Mouse (Mus musculus) embryonic facial prominence, embryonic 10.5 days (tissue): ENCODE measurements around the gene Bicral. TPM values are rescaled to one million over a fixed set of nuclear protein-coding genes. Genes with fewer than 3 reads are reported as not detected.
"Not testable (repeated sequence)": the region's sequence is repeated elsewhere in the genome, so short reads cannot be mapped to it uniquely, and the experiment has no call there.

Source experiments
- DNase-seq: peaks from one replicate; pipeline ENCODE4 v3.0.0-alpha.2; 2017; ENCODE audit warnings: low spot score
- H3K27ac ChIP-seq: fragments of 300-500 bp; sonication (generic); replicated peaks from 2 replicates; pipeline ENCODE4 v1.5.1; 2016; ENCODE audit warnings: mild to moderate bottlenecking
- H3K27me3 ChIP-seq: fragments of 300-500 bp; sonication (generic); replicated peaks from 2 replicates; pipeline ENCODE4 v1.6.1; 2016; ENCODE audit warnings: low read depth, mild to moderate bottlenecking; ENCODE audit not compliant: poor library complexity, severe bottlenecking
- H3K36me3 ChIP-seq: fragments of 300-500 bp; sonication (generic); replicated peaks from 2 replicates; pipeline ENCODE4 v1.6.1; 2016; ENCODE audit warnings: mild to moderate bottlenecking, moderate library complexity
- H3K4me1 ChIP-seq: fragments of 300-500 bp; sonication (generic); 2 replicates; pipeline ENCODE4 v1.6.1; 2016
- H3K4me3 ChIP-seq: fragments of 300-500 bp; sonication (generic); 2 replicates; pipeline ENCODE4 v1.5.1; 2016; ENCODE audit warnings: mild to moderate bottlenecking, moderate library complexity
- H3K9me3 ChIP-seq: fragments of 300-500 bp; sonication (generic); 2 replicates; pipeline ENCODE4 v1.6.1; 2016; ENCODE audit warnings: mild to moderate bottlenecking
- WGBS: fragments of 180-500 bp; shearing (Covaris S2); methylation state at CpG from one replicate; pipeline ENCODE4 v1.1.7; 2016; 5-methylcytosine and 5-hydroxymethylcytosine counted together
- polyA plus RNA-seq: library from polyadenylated mRNA; unstranded; fragments of >200 nt; fragmentation: Nextera tagmentation; extraction: Ambion mirVana; gene quantifications from 2 replicates; pipeline ENCODE4 v1.2.1, GENCODE M21; 2016

The Bicral gene
- polyA plus RNA-seq, 1 experiment from 2014 or later = 3.0 TPM

DNA sequence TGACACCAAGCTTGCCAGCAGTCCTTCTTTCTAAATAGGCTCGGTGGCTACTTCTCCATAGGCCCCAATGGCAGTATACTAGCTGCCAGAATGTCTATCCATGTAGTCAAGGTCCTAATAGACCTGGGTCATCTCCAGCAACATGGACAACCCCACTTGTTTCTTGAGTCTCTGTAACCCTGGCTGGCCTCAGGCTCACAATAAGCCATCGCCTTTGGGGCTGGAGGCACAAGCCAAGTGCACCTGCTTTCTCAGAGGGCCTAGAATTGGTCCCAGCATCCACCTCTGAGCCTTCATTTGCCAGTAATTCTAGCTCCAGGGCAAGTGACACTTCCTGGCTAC is 84.2 kb downstream of the Bicral start:
- H3K27ac ChIP-seq = no peak overlapping the region

GRCm38 (mm10) chr17:46773278-46774130 is 84.8 kb downstream of the Bicral start:
- WGBS = 12% methylated on average over 20 of the region's 20 CpGs
- peak; percentile 40 for DNase-seq
- Histone ChIP-seq H3K27me3 (no peaks in the 10 kb centered on the region), H3K9me3 (no peaks in the 10 kb centered on the region), H3K27ac (peak overlapping the region; percentile 89), H3K36me3 (peaks cover 46% of the 10 kb centered on the region), H3K4me1 (peaks cover 23% of the 10 kb centered on the region), H3K4me3 (peak overlapping the region; percentile 77)

More for the DNA sequence above, 84.2 kb downstream of the Bicral start:
- peaks cover 52% of the 10 kb centered on the region for H3K36me3 ChIP-seq
- 42% methylated on average over 2 of the region's 2 CpGs for WGBS
- H3K27me3 ChIP-seq = no peaks in the 10 kb centered on the region
- H3K4me3 ChIP-seq = peak overlapping the region; percentile 77
- H3K9me3 ChIP-seq = no peaks in the 10 kb centered on the region
- peaks cover 23% of the 10 kb centered on the region for H3K4me1 ChIP-seq
- no peak for DNase-seq

- Histone ChIP-seq H3K27me3 (no peaks in the 10 kb centered on the region), H3K4me1 (peaks cover 28% of the 10 kb centered on the region), H3K4me3 (peak within 1 kb of the TSS; percentile 77), H3K36me3 (peaks cover 37% of the 10 kb centered on the region), H3K9me3 (no peaks in the 10 kb centered on the region), H3K27ac (peak within 1 kb of the TSS; percentile 89)
- peak; percentile 89 for DNase-seq
- WGBS = under 1% methylated on average over 50 of the region's 50 CpGs
These were observed 85.6 kb downstream of the Bicral start, which contains the start of gene 2310039H08Rik for GRCm38 (mm10) chr17:46772404-46773277. Gene 2310039H08Rik (plus strand): TSS chr17:46772635.

DNA sequence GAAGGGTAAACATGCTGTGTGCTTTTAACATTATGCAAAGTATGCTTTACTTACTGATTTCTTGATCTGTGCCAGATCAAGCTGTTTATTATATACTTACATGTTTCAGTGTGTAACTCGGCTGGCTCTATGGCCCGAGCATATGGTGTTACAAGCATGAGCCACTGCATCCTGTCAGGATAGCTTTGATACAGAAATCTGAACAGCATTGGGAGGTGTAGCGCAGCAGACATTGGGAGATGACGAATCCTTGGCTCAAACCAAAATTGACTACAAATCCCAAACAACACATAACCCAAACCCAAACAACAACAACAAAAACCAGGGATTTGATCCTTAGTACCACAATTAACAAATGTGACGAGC is 86.3 kb downstream of the Bicral start:
- Histone ChIP-seq H3K27ac (peak overlapping the region; percentile 89), H3K27me3 (no peaks in the 10 kb centered on the region), H3K4me1 (peaks cover 29% of the 10 kb centered on the region), H3K36me3 (peaks cover 31% of the 10 kb centered on the region), H3K9me3 (no peaks in the 10 kb centered on the region), H3K4me3 (peak overlapping the region; percentile 77)
- WGBS = 12% methylated on average over 5 of the region's 5 CpGs
- DNase-seq = no peak

- DNase-seq = no peak
- peaks cover 29% of the 10 kb centered on the region for H3K4me1 ChIP-seq
- peak overlapping the region; percentile 89; the same call in 1 of the 2 replicates for H3K27ac ChIP-seq
- peak overlapping the region; percentile 77 for H3K4me3 ChIP-seq
- H3K27me3 ChIP-seq = no peaks in the 10 kb centered on the region
- H3K36me3 ChIP-seq = peaks cover 27% of the 10 kb centered on the region
- 66% methylated on average over 17 of the region's 17 CpGs for WGBS
- no peaks in the 10 kb centered on the region for H3K9me3 ChIP-seq
These were observed 86.7 kb downstream of the Bicral start for GRCm38 (mm10) chr17:46771616-46772015.

GRCm38 (mm10) chr17:46771025-46771424 is 87.3 kb downstream of the Bicral start:
- Histone ChIP-seq H3K36me3 (peaks cover 21% of the 10 kb centered on the region), H3K27ac (no peak overlapping the region), H3K4me1 (peaks cover 29% of the 10 kb centered on the region), H3K9me3 (no peaks in the 10 kb centered on the region), H3K27me3 (no peaks in the 10 kb centered on the region), H3K4me3 (no peak overlapping the region)
- WGBS = 86% methylated on average over 4 of the region's 4 CpGs
- no peak for DNase-seq

DNA sequence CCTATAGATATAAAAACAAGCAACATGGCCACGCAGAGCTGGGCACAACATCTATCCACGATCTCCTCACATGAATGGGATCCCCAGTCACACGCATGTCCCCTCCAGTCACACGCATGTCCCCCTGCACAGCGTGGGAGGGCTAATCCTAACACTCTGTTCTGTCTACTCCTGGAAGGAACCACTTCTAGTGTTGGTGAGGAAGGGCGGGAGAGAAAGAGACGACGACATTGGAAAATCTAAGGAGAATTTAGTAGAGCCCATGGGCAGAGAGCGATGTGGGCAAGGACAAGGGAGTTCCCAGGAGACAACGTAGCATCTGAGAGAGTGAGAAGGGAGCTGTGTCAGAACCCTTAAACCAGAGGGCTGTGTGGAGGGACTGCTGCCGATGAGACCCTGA is 87.7 kb downstream of the Bicral start:
- 89% methylated on average over 11 of the region's 11 CpGs for WGBS
- H3K36me3 ChIP-seq = peaks cover 16% of the 10 kb centered on the region
- no peak overlapping the region for H3K4me3 ChIP-seq
- H3K27ac ChIP-seq = no peak overlapping the region
- DNase-seq = no peak
- H3K9me3 ChIP-seq = no peaks in the 10 kb centered on the region
- peaks cover 29% of the 10 kb centered on the region for H3K4me1 ChIP-seq
- H3K27me3 ChIP-seq = no peaks in the 10 kb centered on the region

GRCm38 (mm10) chr17:46767868-46768267 is 90.4 kb downstream of the Bicral start:
- peak; percentile 27 for DNase-seq

DNA sequence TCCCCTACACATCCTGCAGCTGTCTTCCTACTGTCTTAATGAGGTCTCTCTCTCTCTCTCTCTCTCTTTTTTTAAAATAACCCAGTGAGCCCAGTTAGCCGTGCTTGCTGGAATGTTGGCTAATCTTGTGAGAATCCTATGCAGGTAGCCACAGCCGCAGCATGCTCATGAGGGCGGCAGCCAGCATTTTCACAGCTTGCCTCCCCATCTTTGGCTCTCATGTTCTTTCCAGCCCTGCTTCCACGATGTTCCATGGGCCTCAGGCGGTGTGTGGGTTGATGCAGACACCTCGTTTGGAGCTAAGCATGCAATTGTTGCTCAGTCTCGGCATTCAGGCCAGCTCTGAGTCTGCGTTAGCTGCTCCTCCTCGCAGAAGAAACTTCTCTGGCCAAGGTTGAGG is 93.4 kb downstream of the Bicral start:
- 76% methylated on average over 9 of the region's 9 CpGs for WGBS
- DNase-seq = not testable (repeated sequence)

More at GRCm38 (mm10) chr17:46767868-46768267, 90.4 kb downstream of the Bicral start:
- H3K4me1 ChIP-seq = peaks cover 19% of the 10 kb centered on the region
- no peaks in the 10 kb centered on the region for H3K9me3 ChIP-seq
- 47% methylated on average over 8 of the region's 8 CpGs for WGBS
- H3K27ac ChIP-seq = peak overlapping the region; percentile 45; the same call in 1 of the 2 replicates
- no peaks in the 10 kb centered on the region for H3K27me3 ChIP-seq
- H3K36me3 ChIP-seq = no peaks in the 10 kb centered on the region
- no peak overlapping the region for H3K4me3 ChIP-seq

DNA sequence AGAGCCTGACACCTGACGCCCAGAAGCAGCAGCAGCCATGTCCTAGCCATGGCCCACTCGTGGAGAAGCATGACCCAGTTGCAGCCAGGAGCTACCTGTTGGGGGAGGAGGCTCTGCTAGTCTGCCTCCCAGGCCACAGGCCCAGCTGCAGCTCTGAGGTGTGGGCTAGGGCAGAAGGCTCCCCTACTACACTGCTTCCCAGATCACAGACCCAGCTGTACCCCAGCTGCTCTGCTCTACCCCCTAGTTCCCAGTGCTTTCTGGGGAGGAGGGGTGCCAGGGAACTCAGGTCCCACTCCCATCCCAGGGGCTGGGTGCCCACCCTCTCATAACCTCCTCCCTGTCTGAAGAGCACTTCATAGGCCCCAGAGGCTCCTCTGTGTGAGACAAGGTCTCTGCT is 94.7 kb downstream of the Bicral start, which contains the start of gene Ptcra:
TSS of gene Ptcra (minus strand) at position 169 of the 400 bp plus-strand sequence.
- H3K27ac ChIP-seq = no peak within 1 kb of the TSS
- no peak within 1 kb of the TSS for H3K4me3 ChIP-seq
- no peaks in the 10 kb centered on the region for H3K27me3 ChIP-seq
- 72% methylated on average over 2 of the region's 2 CpGs for WGBS
- no peaks in the 10 kb centered on the region for H3K9me3 ChIP-seq
- no peak for DNase-seq
- H3K36me3 ChIP-seq = no peaks in the 10 kb centered on the region
- peaks cover 7% of the 10 kb centered on the region for H3K4me1 ChIP-seq

More for the DNA sequence above, 93.4 kb downstream of the Bicral start:
- H3K4me1 ChIP-seq, H3K4me3 ChIP-seq, H3K27me3 ChIP-seq, H3K36me3 ChIP-seq, H3K9me3 ChIP-seq, H3K27ac ChIP-seq: not testable (repeated sequence)

DNA sequence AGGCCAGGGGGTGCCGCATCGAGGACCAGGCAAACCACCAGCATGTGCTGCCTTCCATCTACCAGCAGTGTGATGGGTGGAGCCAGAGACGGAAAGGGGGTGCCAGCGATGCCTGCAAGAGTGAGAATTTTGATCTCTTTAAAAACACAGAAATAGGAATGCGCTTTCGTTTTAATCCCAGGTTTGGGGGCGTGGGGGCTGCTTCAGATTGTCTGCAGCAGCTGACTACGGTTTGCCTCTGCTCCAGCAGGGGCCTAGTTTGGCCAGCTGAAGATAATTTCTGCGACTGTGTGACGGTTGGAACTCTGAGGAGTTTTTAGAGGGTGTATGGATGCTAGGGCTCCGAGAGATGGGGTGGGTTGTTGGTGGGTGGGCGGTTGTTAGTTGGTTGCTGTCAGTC is 99.5 kb downstream of the Bicral start:
- WGBS = 86% methylated on average over 12 of the region's 12 CpGs
- no peak for DNase-seq

GRCm38 (mm10) chr17:46751794-46752556 is 106.3 kb downstream of the Bicral start, which contains the start of gene Cnpy3:
Gene Cnpy3 (minus strand): TSS chr17:46752214.
- peaks cover 22% of the 10 kb centered on the region for H3K36me3 ChIP-seq
- H3K4me1 ChIP-seq = peaks cover 32% of the 10 kb centered on the region
- WGBS = under 1% methylated on average over 58 of the region's 58 CpGs
- H3K27ac ChIP-seq = peak within 1 kb of the TSS; percentile 91
- H3K4me3 ChIP-seq = peak within 1 kb of the TSS; percentile 86
- peak; percentile 100 for DNase-seq
- no peaks in the 10 kb centered on the region for H3K9me3 ChIP-seq
- H3K27me3 ChIP-seq = no peaks in the 10 kb centered on the region

More for the DNA sequence above, 99.5 kb downstream of the Bicral start:
- Histone ChIP-seq H3K9me3 (no peaks in the 10 kb centered on the region), H3K36me3 (no peaks in the 10 kb centered on the region), H3K27me3 (no peaks in the 10 kb centered on the region), H3K4me3 (no peak overlapping the region), H3K4me1 (peaks cover 15% of the 10 kb centered on the region), H3K27ac (no peak overlapping the region)
